Mouse (Mus musculus) heart, embryonic 14.5 days (tissue): ENCODE data around the gene Naa25. TPM values are rescaled to one million over a fixed set of nuclear protein-coding genes. Genes with fewer than 3 reads are reported as not detected.

Source experiments
- ATAC-seq: fragments of 200-750 bp; cut with Nextera tagmentation; 2 replicates; pipeline ENCODE4 v1.8.0; 2017; ENCODE audit warnings: low read depth, moderate TSS enrichment; ENCODE audit not compliant: insufficient number of reproducible peaks, insufficient read depth, low FRiP score
- H3K27ac ChIP-seq, 2 experiments: fragments of 200-500 bp in 1 of 2; fragments of 300-500 bp in 1 of 2; sonication (generic) in 1 of 2; replicated peaks in 1 of 2; 2 replicates each; pipeline ENCODE4 v1.5.1; 2012 to 2014; ENCODE audit warnings: low read depth in 2 of 2, low read length in 2 of 2, control low read depth in 1 of 2, mild to moderate bottlenecking in 1 of 2, mixed read lengths in 1 of 2; ENCODE audit not compliant: control insufficient read depth in 1 of 2, insufficient read depth in 1 of 2
- H3K27me3 ChIP-seq: fragments of 300-500 bp; sonication (generic); 2 replicates; pipeline ENCODE4 v1.6.1; 2014; ENCODE audit warnings: mild to moderate bottlenecking, low read length, control low read depth; ENCODE audit not compliant: control insufficient read depth, insufficient read depth
- H3K36me3 ChIP-seq: fragments of 300-500 bp; sonication (generic); 2 replicates; pipeline ENCODE4 v1.6.1; 2014; ENCODE audit warnings: mild to moderate bottlenecking, control low read depth, low read length, mixed read lengths; ENCODE audit not compliant: control insufficient read depth, insufficient read depth
- H3K4me1 ChIP-seq, 2 experiments: fragments of 200-500 bp in 1 of 2; fragments of 300-500 bp in 1 of 2; sonication (generic) in 1 of 2; 2 replicates each; pipeline ENCODE4 v1.6.1; 2012 to 2014; ENCODE audit warnings: low read length in 2 of 2, control low read depth in 1 of 2, mixed read lengths in 1 of 2; ENCODE audit not compliant: control insufficient read depth in 2 of 2, insufficient read depth in 2 of 2
- H3K4me2 ChIP-seq: fragments of 300-500 bp; sonication (generic); 2 replicates; pipeline ENCODE4 v1.6.1; 2014; ENCODE audit warnings: mild to moderate bottlenecking, low read length
- H3K4me3 ChIP-seq, 2 experiments: fragments of 200-500 bp in 1 of 2; fragments of 300-500 bp in 1 of 2; sonication (generic) in 1 of 2; 2 replicates each; pipeline ENCODE4 v1.5.1; 2012 to 2014; ENCODE audit warnings: low read length in 2 of 2, mild to moderate bottlenecking in 2 of 2, control low read depth in 1 of 2, low read depth in 1 of 2, moderate library complexity in 1 of 2; ENCODE audit not compliant: control insufficient read depth in 1 of 2, insufficient read depth in 1 of 2
- H3K9ac ChIP-seq: fragments of 300-500 bp; sonication (generic); 2 replicates; pipeline ENCODE4 v1.6.1; 2014; ENCODE audit warnings: mild to moderate bottlenecking, low read length
- H3K9me3 ChIP-seq: fragments of 300-500 bp; sonication (generic); 2 replicates; pipeline ENCODE4 v1.6.1; 2016; ENCODE audit warnings: low read length, control low read depth; ENCODE audit not compliant: control insufficient read depth
- WGBS: fragments of 180-500 bp; shearing (Covaris S2); extraction: QIAGEN DNeasy Blood & Tissue Kit; methylation state at CpG from one replicate; pipeline ENCODE4 v1.1.7; 2014; 5-methylcytosine and 5-hydroxymethylcytosine counted together
- polyA plus RNA-seq: library from polyadenylated mRNA; unstranded; fragments of >200 nt; fragmentation: Nextera tagmentation; extraction: Ambion mirVana; gene quantifications from 2 replicates; pipeline ENCODE4 v1.2.1, GENCODE M21; 2014

The Naa25 gene
- polyA plus RNA-seq, 1 experiment from 2014 or later: 32.8 TPM

DNA sequence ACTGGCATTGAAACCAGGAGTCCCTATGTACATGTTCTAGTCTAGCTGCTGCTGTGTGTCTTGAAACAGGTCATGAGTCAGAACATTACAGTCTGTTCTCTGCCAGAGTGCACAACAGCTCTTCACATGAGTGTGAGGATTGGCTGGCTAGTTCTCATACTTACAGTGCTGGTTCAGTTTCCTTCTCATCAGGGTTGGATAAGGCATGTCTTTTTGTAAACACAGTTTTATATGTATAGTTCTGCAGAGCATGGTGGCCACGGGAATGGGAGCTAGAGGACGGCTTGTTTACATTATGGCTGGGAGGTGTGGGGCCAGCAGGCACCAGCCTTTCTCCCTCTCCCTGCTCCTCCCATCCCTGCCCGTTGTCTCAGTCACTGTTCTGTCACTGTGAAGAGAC, 71.8 kb downstream of the Naa25 start:
- Histone ChIP-seq H3K4me2 (no peak overlapping the region), H3K27ac (no peak overlapping the region), H3K27me3 (no peaks in the 10 kb centered on the region), H3K4me3 (no peak overlapping the region), H3K4me1 (no peaks in the 10 kb centered on the region), H3K9ac (no peak overlapping the region), H3K9me3 (no peaks in the 10 kb centered on the region), H3K36me3 (no peaks in the 10 kb centered on the region)
- ATAC-seq: no peak
- 27% methylated on average over 3 of the region's 3 CpGs for WGBS

DNA sequence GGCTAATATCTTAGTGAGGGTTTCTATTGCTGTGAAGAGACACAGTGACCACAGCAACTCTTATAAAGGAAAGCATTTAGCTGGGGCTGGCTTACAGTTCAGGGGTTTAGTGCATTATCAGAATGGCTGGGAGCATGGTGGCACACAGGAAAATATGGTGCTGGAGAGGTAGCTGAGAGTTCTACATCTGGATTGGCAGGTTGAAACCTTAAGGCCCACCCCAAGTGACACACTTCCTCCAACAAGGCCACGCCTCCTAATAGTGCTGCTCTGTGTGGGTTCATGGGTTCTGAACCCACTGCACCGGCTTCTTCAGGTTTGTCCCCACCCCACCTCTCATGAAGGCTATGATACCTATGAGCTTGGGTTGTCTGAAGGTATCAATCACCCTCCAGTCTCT, 74.7 kb downstream of the Naa25 start:
- Histone ChIP-seq H3K4me3 (no peak overlapping the region), H3K4me2 (no peak overlapping the region), H3K27me3 (no peaks in the 10 kb centered on the region), H3K9me3 (no peaks in the 10 kb centered on the region), H3K4me1 (no peaks in the 10 kb centered on the region), H3K27ac (no peak overlapping the region), H3K9ac (no peak overlapping the region), H3K36me3 (no peaks in the 10 kb centered on the region)
- 80% methylated on average over 2 of the region's 2 CpGs for WGBS
- no peak for ATAC-seq

DNA sequence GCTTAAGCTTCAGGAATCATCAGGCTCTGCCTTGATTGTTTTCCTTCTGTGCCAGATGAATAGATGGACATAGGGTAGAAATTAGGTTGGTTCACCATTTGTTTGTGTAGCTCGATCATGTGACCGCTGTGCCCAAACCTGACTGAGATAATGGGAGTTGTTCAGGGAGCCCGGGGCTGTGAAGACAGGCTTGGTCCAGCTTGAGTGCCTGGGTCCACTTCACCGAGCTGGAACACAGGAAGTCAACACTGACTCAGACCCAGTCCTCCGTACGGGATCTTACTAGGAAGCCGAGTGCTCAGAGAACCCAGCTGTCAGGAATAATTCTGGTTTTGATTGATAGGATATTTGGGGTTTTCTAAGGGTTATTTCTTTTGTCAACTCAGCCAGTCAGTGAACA, 76.9 kb downstream of the Naa25 start:
- no peak for ATAC-seq
- H3K27me3 ChIP-seq: no peaks in the 10 kb centered on the region
- 68% methylated on average over 7 of the region's 7 CpGs for WGBS
- no peaks in the 10 kb centered on the region for H3K9me3 ChIP-seq
- H3K9ac ChIP-seq: no peak overlapping the region
- H3K4me2 ChIP-seq: no peak overlapping the region
- H3K36me3 ChIP-seq: no peaks in the 10 kb centered on the region
- H3K4me3 ChIP-seq: no peak overlapping the region
- no peaks in the 10 kb centered on the region for H3K4me1 ChIP-seq
- H3K27ac ChIP-seq: no peak overlapping the region

DNA sequence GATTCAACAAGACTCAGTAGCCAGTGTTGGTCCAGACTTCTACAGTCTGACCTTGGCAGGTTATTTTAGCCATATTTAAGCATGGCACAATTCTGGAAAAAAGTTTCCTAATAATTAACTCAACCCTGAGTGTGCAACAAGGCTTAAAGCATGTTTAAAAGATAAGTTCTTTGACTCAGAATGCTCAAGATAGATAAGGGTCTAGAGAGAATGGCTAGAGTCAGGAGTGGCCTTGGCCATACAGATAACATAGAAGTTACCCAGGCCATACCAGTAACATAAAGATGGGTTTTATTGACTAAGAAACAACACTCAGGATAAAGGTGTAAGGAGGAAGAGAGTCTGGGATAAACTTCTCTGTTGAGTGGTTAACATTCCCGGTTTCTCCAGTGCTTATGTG, 78.3 kb downstream of the Naa25 start:
- H3K27ac ChIP-seq: no peak overlapping the region
- 73% methylated on average over 1 of the region's 1 CpGs for WGBS
- H3K9me3 ChIP-seq: no peaks in the 10 kb centered on the region
- no peak overlapping the region for H3K4me2 ChIP-seq
- no peaks in the 10 kb centered on the region for H3K36me3 ChIP-seq
- H3K27me3 ChIP-seq: no peaks in the 10 kb centered on the region
- H3K9ac ChIP-seq: no peak overlapping the region
- ATAC-seq: no peak
- H3K4me1 ChIP-seq: no peaks in the 10 kb centered on the region
- no peak overlapping the region for H3K4me3 ChIP-seq

DNA sequence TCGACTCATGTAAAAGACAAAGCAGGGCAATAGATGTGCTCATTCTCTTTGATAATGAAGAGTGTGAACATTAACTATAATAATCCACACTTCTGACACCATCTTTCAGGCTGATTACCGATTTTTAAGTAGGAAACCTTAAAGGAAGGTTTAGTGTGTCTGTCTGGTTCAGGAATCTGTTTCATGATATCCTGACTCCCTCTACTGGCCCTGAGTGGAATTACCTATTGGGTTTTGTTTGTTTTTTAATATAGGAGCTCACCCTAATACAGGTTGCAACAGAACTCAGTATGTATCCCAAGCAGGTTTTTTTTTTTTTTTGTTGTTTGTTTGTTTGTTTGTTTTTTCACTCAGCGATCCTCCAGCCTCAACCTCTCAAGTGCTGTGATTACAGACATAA, 79.9 kb downstream of the Naa25 start:
- Histone ChIP-seq H3K4me3 (no peak overlapping the region), H3K9ac (no peak overlapping the region), H3K4me2 (no peak overlapping the region), H3K36me3 (no peaks in the 10 kb centered on the region), H3K27me3 (no peaks in the 10 kb centered on the region), H3K9me3 (no peaks in the 10 kb centered on the region), H3K4me1 (no peaks in the 10 kb centered on the region), H3K27ac (no peak overlapping the region)
- 39% methylated on average over 3 of the region's 3 CpGs for WGBS
- no peak for ATAC-seq

DNA sequence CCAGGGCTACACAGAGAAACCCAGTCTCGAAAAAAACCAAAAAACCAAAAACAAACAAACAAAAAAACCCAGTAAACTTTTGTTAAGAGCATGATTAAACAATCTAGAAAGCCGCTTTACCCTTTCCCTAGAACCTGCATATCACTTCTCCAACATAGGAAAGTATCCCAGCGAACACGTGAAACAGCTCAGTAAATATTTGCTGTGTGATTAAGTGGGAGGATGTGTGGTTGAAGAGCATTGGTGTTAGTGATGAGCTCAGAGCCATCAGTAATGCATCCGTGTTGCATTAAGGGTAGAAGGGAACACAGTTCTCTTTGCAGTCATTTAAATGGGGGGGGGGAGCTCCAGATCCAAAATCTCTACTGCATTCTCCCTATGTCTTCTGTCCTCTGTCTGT, 87.1 kb downstream of the Naa25 start:
- Histone ChIP-seq H3K9ac (no peak overlapping the region), H3K4me2 (no peak overlapping the region), H3K27ac (no peak overlapping the region), H3K36me3 (no peaks in the 10 kb centered on the region), H3K4me1 (no peaks in the 10 kb centered on the region), H3K9me3 (no peaks in the 10 kb centered on the region), H3K4me3 (no peak overlapping the region), H3K27me3 (no peaks in the 10 kb centered on the region)
- 72% methylated on average over 5 of the region's 5 CpGs for WGBS
- ATAC-seq: no peak

DNA sequence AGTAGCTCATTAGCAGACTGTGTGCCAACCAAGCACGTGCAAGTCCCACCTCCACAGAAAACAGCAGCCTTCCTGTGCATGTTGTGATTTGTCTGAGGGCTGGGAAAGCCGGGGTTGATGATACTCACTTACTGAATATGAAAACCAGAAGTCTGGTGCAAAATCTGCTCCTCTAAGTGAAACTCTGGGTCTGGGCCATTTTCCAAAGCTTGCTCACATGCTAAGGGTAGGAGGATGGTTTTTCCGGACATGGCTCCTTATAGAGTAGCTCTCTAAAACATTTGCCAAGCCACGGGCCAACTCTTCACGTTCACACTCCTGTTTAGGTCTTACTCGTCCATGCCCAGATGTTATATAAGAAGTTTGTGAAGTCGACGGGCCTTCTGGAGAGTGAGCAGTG, 95.6 kb downstream of the Naa25 start:
- no peak for ATAC-seq
- Histone ChIP-seq H3K27ac (no peak overlapping the region), H3K9ac (no peak overlapping the region), H3K36me3 (no peaks in the 10 kb centered on the region), H3K4me1 (no peaks in the 10 kb centered on the region), H3K27me3 (no peaks in the 10 kb centered on the region), H3K9me3 (no peaks in the 10 kb centered on the region), H3K4me2 (no peak overlapping the region), H3K4me3 (no peak overlapping the region)
- WGBS: 67% methylated on average over 8 of the region's 8 CpGs
